Mouse (Mus musculus) embryonic facial prominence, embryonic 15.5 days (tissue): ENCODE measurements at regions not wholly inside any gene's neighbourhood (a gene's known extent, or its start where the extent isn't known, plus 50 kb on each side); places are given as distances from the start of the nearest gene placed in this dataset.

Experiments used
- ATAC-seq: fragments of 200-750 bp; cut with Nextera tagmentation; 2 replicates; pipeline ENCODE4 v1.8.0; 2017; ENCODE audit warnings: low read depth, moderate TSS enrichment; ENCODE audit not compliant: insufficient number of reproducible peaks, low FRiP score, low TSS enrichment
- H3K27ac ChIP-seq: fragments of 300-500 bp; sonication (generic); replicated peaks from 2 replicates; pipeline ENCODE4 v1.5.1; 2015; ENCODE audit warnings: mild to moderate bottlenecking, inconsistent platforms
- H3K27me3 ChIP-seq: fragments of 300-500 bp; sonication (generic); 2 replicates; pipeline ENCODE4 v1.6.1; 2015; ENCODE audit warnings: inconsistent platforms
- H3K36me3 ChIP-seq: fragments of 300-500 bp; sonication (generic); 2 replicates; pipeline ENCODE4 v1.6.1; 2015; ENCODE audit warnings: mild to moderate bottlenecking, inconsistent platforms
- H3K4me1 ChIP-seq: fragments of 300-500 bp; sonication (generic); 2 replicates; pipeline ENCODE4 v1.6.1; 2015; ENCODE audit warnings: inconsistent platforms
- H3K4me2 ChIP-seq: fragments of 300-500 bp; sonication (generic); replicated peaks from 2 replicates; pipeline ENCODE4 v1.6.1; 2015; ENCODE audit warnings: mild to moderate bottlenecking, inconsistent platforms
- H3K4me3 ChIP-seq: fragments of 300-500 bp; sonication (generic); replicated peaks from 2 replicates; pipeline ENCODE4 v1.5.1; 2015; ENCODE audit warnings: mild to moderate bottlenecking, inconsistent platforms
- H3K9ac ChIP-seq: fragments of 300-500 bp; sonication (generic); 2 replicates; pipeline ENCODE4 v1.6.1; 2015; ENCODE audit warnings: inconsistent platforms
- H3K9me3 ChIP-seq: fragments of 300-500 bp; sonication (generic); replicated peaks from 2 replicates; pipeline ENCODE4 v1.6.1; 2016; ENCODE audit warnings: inconsistent platforms
- WGBS: fragments of 180-500 bp; shearing (Covaris S2); methylation state at CpG from one replicate; pipeline ENCODE4 v1.1.7; 2015; 5-methylcytosine and 5-hydroxymethylcytosine counted together

- Histone ChIP-seq H3K4me3 (no peak overlapping the region), H3K27ac (no peak overlapping the region), H3K36me3 (no peaks in the 10 kb centered on the region), H3K4me1 (no peaks in the 10 kb centered on the region; the same call in 1 of the 2 replicates), H3K4me2 (no peak overlapping the region), H3K9me3 (no peaks in the 10 kb centered on the region), H3K9ac (no peak overlapping the region), H3K27me3 (no peaks in the 10 kb centered on the region)
- WGBS, result 46% methylated on average over 5 of the region's 5 CpGs
- no peak for ATAC-seq
Measured at GRCm38 (mm10) chr1:42636558-42636957, 59.0 kb upstream of the Pou3f3 start.
